Mouse (Mus musculus) kidney, postnatal 14 days (tissue): ENCODE data around the gene Ilf2.

Experiments
- DNase-seq: peaks from one replicate; pipeline ENCODE4 v3.0.0; 2022; ENCODE audit warnings: mixed read lengths

Ilf2 gene

DNA sequence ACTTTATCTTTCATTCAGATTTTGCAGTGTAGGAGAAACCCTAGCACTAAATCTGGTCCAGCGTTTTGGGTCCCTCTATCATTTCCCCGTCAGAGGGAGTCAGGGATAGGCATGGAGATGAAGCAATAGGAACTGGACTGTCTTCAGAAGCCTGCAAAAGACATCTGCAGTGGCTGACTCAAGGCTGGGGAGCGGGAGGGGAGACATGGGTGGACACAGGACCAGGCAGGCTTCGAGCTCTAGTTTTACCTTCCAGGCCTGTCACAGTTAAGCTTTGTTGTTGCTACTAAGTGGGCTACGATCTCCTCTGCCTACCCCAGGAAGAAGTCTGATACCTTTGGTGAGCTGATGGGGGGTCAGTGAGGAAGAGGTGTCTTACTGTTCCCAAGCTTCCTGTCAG, 36.4 kb downstream of the Ilf2 start:
- no peak for DNase-seq

DNA sequence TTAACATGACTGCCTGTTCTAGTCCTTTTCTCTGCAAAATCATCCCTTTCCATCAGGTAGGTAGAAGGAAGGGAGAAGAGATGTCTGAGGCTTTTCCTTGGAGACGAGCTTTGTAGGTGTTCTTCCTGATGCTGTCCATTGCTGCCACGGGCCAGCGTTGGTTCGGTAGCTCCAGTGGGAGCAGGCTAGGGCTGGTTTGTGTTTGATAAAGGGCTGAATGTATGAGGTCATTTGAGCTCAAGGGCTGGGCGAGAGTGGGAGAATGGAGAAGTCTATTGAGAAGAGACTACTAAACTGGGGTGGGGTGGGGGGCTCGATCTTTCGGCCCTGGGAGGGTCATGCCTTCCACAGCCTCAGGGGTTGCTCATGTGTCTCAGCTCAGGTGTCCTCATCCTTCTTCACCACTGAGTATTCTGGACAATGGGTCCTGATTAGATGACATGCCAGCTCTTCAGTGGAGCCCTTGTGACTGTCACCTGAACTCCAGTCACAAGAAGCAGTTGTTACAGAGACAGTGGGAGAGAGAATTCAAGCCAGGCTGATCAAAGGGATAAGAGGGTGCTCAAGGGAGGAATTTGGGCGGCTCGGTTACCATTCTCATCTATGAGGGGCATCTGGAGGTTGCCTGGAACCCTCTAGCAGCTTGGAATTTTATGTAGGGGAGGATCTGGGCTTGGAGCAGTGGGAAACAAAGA, 37.2 kb downstream of the Ilf2 start:
- no peak for DNase-seq

DNA sequence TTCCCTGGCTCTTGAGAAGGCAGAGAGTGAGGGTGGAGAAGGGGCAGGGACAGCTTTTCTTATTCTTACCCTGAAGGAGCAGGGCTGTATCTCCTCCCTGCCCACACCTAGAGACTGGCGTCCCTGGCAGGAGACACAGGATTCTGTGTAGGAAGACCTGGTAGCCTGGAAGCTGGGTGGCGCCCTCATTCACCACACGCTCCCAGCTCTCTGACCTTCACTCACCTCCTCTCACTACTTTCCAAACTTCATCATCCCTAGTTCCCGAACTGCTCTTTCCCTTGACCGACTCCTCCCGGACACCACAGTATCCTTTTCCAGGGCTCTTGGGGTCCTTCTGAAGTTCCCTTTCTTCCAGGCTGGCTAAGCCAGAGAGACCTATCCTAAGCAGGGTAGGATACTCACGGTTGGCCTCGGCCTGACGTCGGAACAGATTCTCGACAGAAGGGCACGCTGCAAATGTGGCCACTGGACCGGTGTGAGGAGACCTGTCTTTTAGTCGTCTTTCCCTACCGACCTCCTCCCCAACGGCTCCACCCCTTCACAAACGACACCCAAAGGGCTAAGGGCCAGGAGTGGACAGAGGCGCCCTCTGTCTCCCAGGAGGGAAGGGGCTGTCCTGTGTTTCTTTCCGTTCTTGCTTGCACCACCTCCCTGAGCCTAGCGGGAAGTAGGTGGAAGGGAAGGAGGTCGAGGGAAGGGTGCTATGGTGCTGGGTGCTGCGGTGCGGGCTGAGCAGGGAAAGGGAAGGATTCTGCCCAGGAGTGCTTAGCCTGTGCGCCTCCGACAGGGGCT, 38.1 kb downstream of the Ilf2 start, which contains the start of the genes S100a1 and S100a13:
TSS of gene S100a1 (minus strand) at position 597 of the 795 bp plus-strand sequence.
TSS of gene S100a13 (plus strand) at position 640 of the 795 bp plus-strand sequence.
- peak; percentile 88 for DNase-seq

DNA sequence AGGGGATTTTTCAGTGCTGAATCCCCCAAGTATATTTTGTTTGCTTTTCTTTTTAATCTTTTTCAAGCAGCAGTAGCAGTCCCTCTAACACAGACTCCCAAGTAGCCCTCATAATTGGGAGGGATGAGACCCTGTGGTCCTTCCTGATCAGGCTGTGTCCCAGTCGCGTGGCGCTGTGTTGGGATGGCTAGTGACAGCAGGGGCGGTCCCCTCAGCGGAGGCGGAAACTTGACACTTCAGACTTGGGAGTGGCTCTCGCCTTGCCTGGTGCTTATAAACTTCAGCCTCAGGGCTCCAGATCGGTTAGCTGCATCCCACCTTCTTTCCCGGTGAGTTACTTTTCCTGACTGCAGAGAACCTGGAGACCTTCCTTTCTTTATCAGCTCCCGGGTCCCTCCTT, 38.8 kb downstream of the Ilf2 start:
- DNase-seq, result peak; percentile 82

DNA sequence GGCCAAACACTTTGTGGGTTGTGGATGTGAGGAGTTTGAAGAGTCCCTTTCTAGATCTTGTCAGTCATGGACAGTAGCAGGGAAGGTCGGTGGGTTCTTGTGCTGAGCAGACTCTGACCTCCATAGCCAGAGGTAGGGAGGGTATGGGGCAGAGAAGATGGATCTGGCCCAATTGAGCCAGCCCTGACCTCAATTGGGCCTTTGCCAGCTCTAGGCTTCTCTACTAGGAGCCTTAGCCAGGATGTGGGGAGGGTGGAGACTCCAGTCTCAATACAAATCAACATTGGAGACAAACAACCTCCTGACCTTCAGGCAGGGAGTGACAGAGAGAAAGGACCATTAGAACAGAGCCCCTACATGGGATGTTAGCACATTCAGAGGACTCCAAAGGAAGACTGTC, 39.3 kb downstream of the Ilf2 start:
- peak; percentile 71 for DNase-seq

DNA sequence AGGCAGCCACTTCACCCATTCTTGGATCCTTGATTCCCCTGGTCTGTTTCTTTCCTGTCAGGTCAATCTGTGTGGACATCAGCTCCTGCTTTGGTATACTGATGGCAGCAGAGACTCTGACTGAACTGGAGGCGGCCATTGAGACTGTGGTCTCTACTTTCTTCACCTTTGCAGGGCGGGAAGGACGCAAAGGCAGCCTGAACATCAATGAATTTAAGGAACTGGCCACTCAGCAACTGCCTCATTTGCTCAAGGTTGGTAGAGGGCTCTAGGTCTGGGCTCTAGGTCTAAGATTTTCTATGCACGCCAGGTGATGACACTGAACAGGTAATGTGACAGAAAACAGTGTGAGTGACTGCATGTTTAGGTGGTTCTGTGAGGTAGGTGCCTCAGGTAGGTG, 39.9 kb downstream of the Ilf2 start:
- no peak for DNase-seq

DNA sequence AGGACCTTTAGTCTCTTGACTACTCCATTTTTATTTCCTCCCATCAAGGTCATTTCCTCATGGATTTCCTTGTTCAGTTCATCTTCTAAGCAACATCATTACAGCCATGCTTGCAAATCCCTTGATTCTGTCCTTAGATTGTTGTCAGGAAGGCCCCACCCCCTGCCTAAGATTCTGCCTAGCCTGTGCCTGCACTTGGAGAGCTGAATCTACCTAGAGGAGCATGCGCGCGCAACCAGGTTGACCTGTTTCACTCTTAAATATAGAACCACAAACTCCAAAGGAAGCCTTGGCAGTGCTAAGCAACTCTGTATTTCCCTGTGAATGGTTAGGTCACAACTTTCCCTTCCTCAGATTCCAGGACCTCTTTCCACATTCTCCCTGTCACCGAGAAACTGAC, 41.8 kb downstream of the Ilf2 start:
- DNase-seq, result no peak

DNA sequence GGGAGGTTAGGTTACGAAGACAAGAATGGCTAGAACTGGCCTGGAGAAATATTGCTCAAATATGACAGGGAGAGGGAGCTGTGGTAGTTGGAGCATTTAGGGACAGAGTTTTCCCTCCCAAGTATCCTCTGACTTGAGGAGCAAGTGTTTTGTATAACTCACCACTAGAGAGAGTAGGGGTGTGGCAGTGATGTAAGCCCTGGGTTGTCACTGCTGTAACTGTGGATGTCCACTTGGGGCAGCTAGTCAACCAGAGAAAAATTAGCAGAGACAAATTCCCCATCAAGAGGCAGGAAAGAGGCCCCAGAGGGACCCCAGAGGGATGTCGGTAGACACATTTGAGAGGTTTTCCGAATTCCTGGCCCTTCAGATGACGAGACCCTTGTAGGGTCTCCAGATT, 49.5 kb downstream of the Ilf2 start:
- DNase-seq, result peak; percentile 76

DNA sequence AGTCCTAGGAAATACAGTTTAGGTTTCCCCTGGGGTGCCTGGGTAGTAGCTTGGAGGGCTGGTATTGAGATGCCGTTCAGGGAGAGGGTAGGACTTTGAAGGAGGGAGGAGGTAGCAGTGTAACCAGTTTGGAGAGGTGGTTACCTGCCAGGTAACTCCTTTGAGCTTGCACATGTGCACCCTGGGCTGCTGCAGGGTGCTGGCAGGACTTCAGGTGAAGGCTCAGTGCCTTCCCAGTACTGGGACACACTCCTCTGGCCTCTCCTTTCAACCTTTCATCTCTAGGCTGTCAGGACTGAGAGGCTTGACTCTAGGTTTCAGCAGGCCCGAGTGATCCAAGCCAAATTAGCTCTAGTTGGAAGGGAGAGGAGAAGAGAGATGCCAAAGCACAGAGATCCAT, 50.1 kb downstream of the Ilf2 start:
- DNase-seq, result no peak

DNA sequence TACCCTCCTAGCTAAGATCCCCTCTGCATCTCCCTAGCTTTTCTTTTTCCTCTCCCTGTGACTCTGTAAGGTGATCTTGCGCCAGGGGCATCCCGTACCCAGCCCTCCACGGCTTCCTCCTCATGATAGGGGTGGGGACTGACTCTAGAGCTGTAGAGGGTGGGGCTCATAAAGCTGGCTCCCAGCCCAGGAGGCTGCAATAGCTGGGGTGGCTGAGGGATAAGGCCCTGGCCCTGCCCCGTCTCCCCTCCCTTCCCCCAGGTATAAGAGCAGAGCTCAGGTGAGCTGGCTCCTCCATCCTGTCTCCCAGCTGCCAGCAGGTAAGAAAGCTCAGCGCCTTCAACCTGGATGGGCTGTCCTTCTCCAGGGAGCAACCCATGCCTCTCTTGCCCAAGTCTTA, 50.7 kb downstream of the Ilf2 start, which contains the start of gene S100a14:
TSS of gene S100a14 (plus strand) at position 277 of the 400 bp plus-strand sequence.
- DNase-seq, result no peak

DNA sequence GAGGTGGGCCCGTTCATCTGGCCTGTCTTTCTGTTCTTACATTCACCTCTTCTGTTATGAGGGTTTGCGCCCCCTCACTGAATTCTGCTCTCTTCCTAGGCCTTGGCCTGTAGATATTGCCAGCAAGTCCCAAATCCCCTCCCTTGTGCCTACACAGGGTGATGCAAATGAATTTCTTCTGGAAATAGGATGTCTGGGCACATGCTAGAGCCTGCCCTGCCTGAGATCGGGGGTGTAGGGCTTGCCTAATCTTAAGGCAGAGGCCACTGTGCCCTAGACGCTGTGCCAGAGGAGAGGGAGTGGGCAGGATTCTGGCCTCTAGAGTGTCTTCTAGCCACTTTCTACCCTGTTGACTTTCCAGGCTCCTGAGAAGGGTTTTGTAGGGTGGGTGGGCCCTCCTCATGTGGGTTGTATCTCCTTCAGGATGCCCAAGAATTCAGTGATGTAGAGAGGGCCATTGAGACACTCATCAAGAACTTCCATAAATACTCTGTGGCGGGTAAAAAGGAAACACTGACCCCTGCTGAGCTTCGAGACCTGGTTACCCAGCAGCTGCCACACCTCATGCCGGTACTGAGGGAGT, 51.5 kb downstream of the Ilf2 start:
- no peak for DNase-seq

DNA sequence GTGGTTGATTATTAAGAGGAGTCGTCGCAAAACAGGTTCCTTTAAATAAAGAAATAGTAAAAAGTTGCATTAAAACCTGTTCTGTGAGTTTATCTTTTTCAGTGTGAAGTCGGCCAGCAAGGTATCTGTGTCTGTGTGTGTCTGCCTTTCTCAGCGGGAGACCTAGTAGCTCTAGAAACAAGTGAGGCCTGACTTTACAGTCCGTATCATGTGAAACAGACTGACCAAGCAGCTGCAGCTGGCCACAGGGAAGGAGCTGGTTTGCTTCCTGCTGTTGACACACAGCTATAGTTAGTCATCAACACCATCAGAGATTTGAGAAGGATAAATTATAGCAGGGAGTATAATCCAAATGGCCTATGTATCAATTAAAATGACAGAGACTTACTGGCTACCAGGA, 55.8 kb downstream of the Ilf2 start:
- no peak for DNase-seq

DNA sequence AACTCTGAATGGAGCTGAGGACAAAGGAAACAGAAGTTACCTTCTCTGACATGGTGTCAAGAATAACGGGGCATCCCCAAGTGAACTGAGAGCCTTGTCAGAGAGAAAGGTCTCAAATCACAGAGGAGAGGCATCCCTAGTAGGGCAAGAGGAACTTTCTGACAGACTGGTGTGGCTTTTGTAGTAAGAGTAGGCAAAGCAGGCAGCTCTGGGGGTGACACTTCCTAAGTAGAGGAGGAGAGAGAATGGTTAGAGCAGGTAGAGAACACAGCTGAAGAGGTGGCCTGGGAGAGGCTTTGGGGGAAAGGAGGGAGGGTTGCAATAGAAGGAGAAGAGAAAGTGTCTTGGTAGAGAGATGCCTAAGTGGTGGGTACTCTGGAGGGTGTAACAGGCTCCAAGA, 59.5 kb downstream of the Ilf2 start:
- no peak for DNase-seq

DNA sequence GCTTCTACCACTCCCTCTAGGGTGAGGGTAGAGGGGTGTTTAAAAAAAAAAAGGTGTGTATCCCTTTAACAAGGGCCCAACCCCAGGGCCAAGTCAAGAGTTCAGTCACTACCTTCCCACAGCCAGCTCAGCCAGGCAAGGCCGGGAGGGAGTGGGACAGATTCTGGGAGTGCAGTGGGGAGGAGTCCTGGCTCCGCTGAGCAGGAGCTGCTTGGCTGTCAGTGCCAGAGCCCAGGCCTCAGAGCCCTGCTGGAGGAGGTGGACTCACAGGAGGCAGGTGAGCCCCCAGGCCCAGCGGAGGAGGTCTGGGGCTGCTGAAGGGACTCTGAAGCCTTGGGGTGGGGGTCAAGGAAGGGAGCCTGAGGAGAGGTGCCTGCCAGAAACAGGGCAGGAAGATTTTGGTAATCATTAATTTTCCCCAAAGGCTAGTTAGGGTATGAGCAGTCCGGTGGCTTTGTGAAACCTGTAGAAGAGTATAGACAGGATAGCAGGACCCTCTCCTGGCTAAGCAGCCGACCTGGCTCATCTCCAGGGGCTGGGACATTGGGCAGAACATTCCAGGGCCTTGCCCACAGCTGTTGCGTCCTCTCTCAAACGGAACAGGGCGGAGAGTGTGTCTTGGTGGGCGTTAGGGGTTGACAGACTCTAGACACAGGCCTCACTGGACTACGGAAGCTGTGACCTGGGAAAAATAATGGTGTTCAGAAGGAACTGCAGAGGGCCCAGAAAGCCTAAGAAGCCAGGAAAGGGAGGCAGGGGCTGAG, 61.4 kb downstream of the Ilf2 start, which contains the start of gene S100a16:
TSS of gene S100a16 (plus strand) at position 114 of the 764 bp plus-strand sequence.
- DNase-seq, result peak; percentile 89

DNA sequence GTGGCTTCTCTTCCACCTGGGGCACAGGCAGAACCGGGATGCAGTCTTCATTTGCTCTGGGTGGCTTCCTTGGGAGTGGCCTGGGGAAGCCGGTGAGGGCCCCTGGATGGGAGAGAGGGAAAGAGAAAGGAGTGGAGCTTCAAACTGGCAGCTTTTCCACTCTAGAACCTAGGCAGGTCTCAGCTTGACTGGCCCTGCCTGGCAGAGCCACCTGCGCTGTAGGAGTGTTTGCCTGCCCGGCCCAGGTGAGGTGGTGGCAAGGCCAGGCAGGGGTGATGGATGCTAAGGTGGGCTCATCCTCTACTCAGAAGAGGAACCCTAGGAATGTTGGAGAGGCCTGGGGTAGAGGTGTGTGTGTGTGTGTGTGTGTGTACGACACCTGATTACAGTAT, 62.0 kb downstream of the Ilf2 start:
- DNase-seq, result no peak
